Mouse (Mus musculus) MEL (cell line): ENCODE measurements around the gene Pid1.

Experiments used
- BHLHE40 ChIP-seq: IDR thresholded peaks from 2 replicates; pipeline ENCODE4 v1.6.1; 2012; ENCODE audit warnings: low read depth, mild to moderate bottlenecking, inconsistent platforms, low read length, improper control_type of control experiment, borderline replicate concordance
- CHD1 ChIP-seq: IDR thresholded peaks from 2 replicates; pipeline ENCODE4 v1.6.1; 2012; ENCODE audit warnings: low read depth, mild to moderate bottlenecking, inconsistent platforms, low read length, improper control_type of control experiment
- CHD2 ChIP-seq: IDR thresholded peaks from 2 replicates; pipeline ENCODE4 v1.6.1; 2011; ENCODE audit warnings: low read length, improper control_type of control experiment
- CTCF ChIP-seq, 3 experiments: IDR thresholded peaks in 2 of 3; conservative IDR thresholded peaks in 1 of 3; 2 replicates each; pipeline ENCODE4 v1.5.1; 2011 to 2012; ENCODE audit warnings: low read length in 3 of 3, low read depth in 2 of 3, mild to moderate bottlenecking in 2 of 3, improper control_type of control experiment in 1 of 3, inconsistent platforms in 1 of 3, mixed read lengths in 1 of 3, moderate library complexity in 1 of 3; ENCODE audit not compliant: control insufficient read depth in 1 of 3, insufficient read depth in 1 of 3, poor library complexity in 1 of 3, severe bottlenecking in 1 of 3
- MYC ChIP-seq: IDR thresholded peaks from 2 replicates; pipeline ENCODE4 v1.6.1; 2011; ENCODE audit warnings: low read depth, mild to moderate bottlenecking, low read length, improper control_type of control experiment, moderate library complexity
- POLR2A ChIP-seq, 2 experiments: IDR thresholded peaks; 2 replicates each; pipeline ENCODE4 v1.6.1; 2011 to 2012; ENCODE audit warnings: low read length in 2 of 2, mild to moderate bottlenecking in 2 of 2, control low read depth in 1 of 2, improper control_type of control experiment in 1 of 2, low read depth in 1 of 2, moderate library complexity in 1 of 2; ENCODE audit not compliant: control insufficient read depth in 1 of 2, insufficient read depth in 1 of 2, poor library complexity in 1 of 2
- TCF12 ChIP-seq: IDR thresholded peaks from 2 replicates; pipeline ENCODE4 v1.6.1; 2014; ENCODE audit warnings: low read depth, mild to moderate bottlenecking, inconsistent platforms, low read length, improper control_type of control experiment, moderate library complexity
- USF1 ChIP-seq: IDR thresholded peaks from 2 replicates; pipeline ENCODE4 v1.6.1; 2014; ENCODE audit warnings: low read depth, mild to moderate bottlenecking, inconsistent platforms, low read length, improper control_type of control experiment, moderate library complexity
- ZMIZ1 ChIP-seq: IDR thresholded peaks from 2 replicates; pipeline ENCODE4 v1.6.1; 2012; ENCODE audit warnings: low read depth, mild to moderate bottlenecking, inconsistent platforms, low read length, improper control_type of control experiment, moderate library complexity

DNA sequence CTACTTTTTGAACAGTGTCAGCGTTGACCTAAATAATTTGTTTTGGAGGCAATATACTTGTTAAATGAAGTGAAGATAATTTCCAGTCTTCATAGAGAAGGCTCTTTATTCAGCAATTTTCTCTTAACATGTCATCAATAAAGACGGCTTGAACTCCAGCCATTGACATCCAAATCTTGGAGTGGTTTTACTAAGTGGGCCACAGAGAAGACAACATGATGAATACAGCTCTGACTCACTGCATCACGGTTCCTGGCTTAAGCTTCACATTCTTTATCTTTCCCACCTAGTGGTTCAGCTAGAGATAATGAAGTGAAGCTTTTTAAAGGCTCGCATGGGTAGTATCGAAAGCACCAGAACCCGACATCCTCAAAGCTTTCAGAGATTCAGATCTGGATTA lies 276.7 kb downstream of the Pid1 start:
- TF ChIP-seq TCF12 (no peak), BHLHE40 (no peak), MYC (no peak), CTCF (IDR thresholded peaks at IDR 0.05 in 2 of 3, conservative IDR thresholded peaks at IDR 0.05 in 1 of 3; ENCODE audit: control insufficient read depth in 1 of 3, insufficient read depth in 1 of 3, low read depth in 2 of 3, low read length in 3 of 3, poor library complexity in 1 of 3, severe bottlenecking in 1 of 3) (no peak), USF1 (no peak), CHD1 (no peak), POLR2A (IDR thresholded peaks at IDR 0.05; ENCODE audit: control insufficient read depth in 1 of 2, insufficient read depth in 1 of 2, low read depth in 1 of 2, low read length in 2 of 2, poor library complexity in 1 of 2) (no peak), CHD2 (no peak), ZMIZ1 (no peak)
